Mouse (Mus musculus) left cerebral cortex, adult 9 months (tissue): ENCODE results near the gene Fbxo31.

Experiments
- DNase-seq, 2 experiments: peaks; one replicate each; pipeline ENCODE4 v3.0.0; 2022; ENCODE audit warnings: low spot score in 2 of 2

Gene Fbxo31

GRCm38 (mm10) chr8:121589205-121589726 lies 10.7 kb upstream of the Fbxo31 start:
- no peak for DNase-seq

GRCm38 (mm10) chr8:121588750-121589149 lies 10.1 kb upstream of the Fbxo31 start:
- DNase-seq: no peak

- peak; percentile 99 for DNase-seq
Measured at GRCm38 (mm10) chr8:121585159-121585825, 6.7 kb upstream of the Fbxo31 start.

GRCm38 (mm10) chr8:121584730-121585129 lies 6.1 kb upstream of the Fbxo31 start:
- no peak for DNase-seq

GRCm38 (mm10) chr8:121583653-121584052 lies 5.0 kb upstream of the Fbxo31 start:
- DNase-seq: no peak

GRCm38 (mm10) chr8:121580465-121580864 lies 1.9 kb upstream of the Fbxo31 start:
- no peak for DNase-seq

GRCm38 (mm10) chr8:121577751-121578675 lies 593 bp downstream of the Fbxo31 start:
- no peak for DNase-seq

- DNase-seq: no peak
Measured at GRCm38 (mm10) chr8:121575661-121576060, 2.9 kb downstream of the Fbxo31 start.

GRCm38 (mm10) chr8:121573275-121573674 lies 5.3 kb downstream of the Fbxo31 start:
- DNase-seq: no peak

- DNase-seq: no peak
Measured at GRCm38 (mm10) chr8:121572121-121572520, 6.5 kb downstream of the Fbxo31 start.

GRCm38 (mm10) chr8:121570801-121571200 lies 7.8 kb downstream of the Fbxo31 start:
- DNase-seq: no peak

- DNase-seq: no peak
Measured at GRCm38 (mm10) chr8:121570335-121570734, 8.3 kb downstream of the Fbxo31 start.

- DNase-seq: no peak
Measured at GRCm38 (mm10) chr8:121568321-121568720, 10.3 kb downstream of the Fbxo31 start.

GRCm38 (mm10) chr8:121563701-121564100 lies 14.9 kb downstream of the Fbxo31 start:
- no peak for DNase-seq

GRCm38 (mm10) chr8:121562941-121563351 lies 15.7 kb downstream of the Fbxo31 start:
- no peak for DNase-seq

- no peak for DNase-seq
Measured at GRCm38 (mm10) chr8:121561636-121562345, 16.8 kb downstream of the Fbxo31 start.

GRCm38 (mm10) chr8:121560432-121561100 lies 18.0 kb downstream of the Fbxo31 start:
- no peak for DNase-seq

GRCm38 (mm10) chr8:121559801-121560200 lies 18.8 kb downstream of the Fbxo31 start:
- no peak for DNase-seq

- no peak for DNase-seq
Measured at GRCm38 (mm10) chr8:121558538-121558937, 20.1 kb downstream of the Fbxo31 start.

GRCm38 (mm10) chr8:121557746-121558145 lies 20.9 kb downstream of the Fbxo31 start:
- no peak for DNase-seq

- no peak for DNase-seq
Measured at GRCm38 (mm10) chr8:121553831-121554475, 24.7 kb downstream of the Fbxo31 start.
